Mouse (Mus musculus) olfactory bulb, adult 2 months (tissue): ENCODE measurements at regions not wholly inside any gene's neighbourhood (a gene's known extent, or its start where the extent isn't known, plus 50 kb on each side); places are given as distances from the start of the nearest gene placed in this dataset.

Source experiments
- CTCF ChIP-seq: fragments of 200-500 bp; IDR thresholded peaks from 2 replicates; pipeline ENCODE4 v1.5.1; 2012; ENCODE audit warnings: low read depth, mild to moderate bottlenecking, low read length, moderate library complexity; ENCODE audit not compliant: insufficient read depth
- POLR2A ChIP-seq: fragments of 200-500 bp; IDR thresholded peaks from 2 replicates; pipeline ENCODE4 v1.6.1; 2012; ENCODE audit warnings: mild to moderate bottlenecking, low read depth, low read length, moderate library complexity; ENCODE audit not compliant: insufficient read depth

DNA sequence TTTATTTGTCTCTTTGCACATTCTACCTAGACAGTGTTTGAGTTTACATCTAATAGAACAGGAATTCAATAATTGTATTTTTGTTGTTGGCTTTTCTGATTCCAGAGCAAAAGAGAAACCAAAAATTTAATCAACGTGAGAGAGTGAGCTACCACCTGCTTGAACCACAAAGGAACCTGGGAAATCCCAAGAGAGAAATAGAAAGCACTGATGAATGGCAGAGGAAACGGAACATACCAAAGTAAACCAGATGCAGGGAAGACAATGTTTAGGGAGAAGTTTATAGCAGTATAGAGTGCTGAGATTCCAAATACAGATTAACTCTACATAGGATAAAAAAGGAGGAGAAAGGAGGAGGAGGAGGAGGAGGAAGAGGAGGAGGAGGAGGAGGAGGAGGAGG, 648.0 kb upstream of the Adgrl2 start:
- TF ChIP-seq POLR2A = no peak
- TF ChIP-seq CTCF = no peak
